Mouse (Mus musculus) heart, postnatal 14 days (tissue): ENCODE measurements at regions not wholly inside any gene's neighbourhood (a gene's known extent, or its start where the extent isn't known, plus 50 kb on each side); places are given as distances from the start of the nearest gene placed in this dataset.
A peak's percentile ranks its signal among the peaks of the same experiment; 100 is the strongest.

Source experiments
- DNase-seq, 2 experiments: peaks; one replicate each; pipeline ENCODE4 v3.0.0; 2021 to 2022
- intact Hi-C: fragments of 180-260 bp; cut with DNase I; formaldehyde crosslinking; loops from one replicate; pipeline ENCODE4 v1.15.1; 2025

- intact Hi-C loops, result no loop called here
- peak in 1 of 2 experiments; percentile 9 for DNase-seq
These were observed 81.7 kb downstream of the Slc35b3 start for GRCm38 (mm10) chr13:38878718-38879669.

GRCm38 (mm10) chr13:38875923-38876322 lies 84.8 kb downstream of the Slc35b3 start:
- intact Hi-C loops, result no loop called here
- no peak for DNase-seq

- intact Hi-C loops, result no loop called here
- no peak for DNase-seq
These were observed 96.7 kb downstream of the Slc35b3 start for GRCm38 (mm10) chr13:38864002-38864401.

- intact Hi-C loops, result no loop called here
These were observed 104.9 kb downstream of the Slc35b3 start for GRCm38 (mm10) chr13:38855742-38856141.

GRCm38 (mm10) chr13:38854986-38855385 lies 105.7 kb downstream of the Slc35b3 start:
- no peak for DNase-seq
- intact Hi-C loops, result loop anchor here (5.0 kb wide), 1 partner anchor 157 kb away; no protein-coding TSS in a partner anchor

More at GRCm38 (mm10) chr13:38855742-38856141, 104.9 kb downstream of the Slc35b3 start:
- no peak for DNase-seq

- intact Hi-C loops, result loop anchor here (5.0 kb wide), 1 partner anchor 159 kb away; no protein-coding TSS in a partner anchor
- no peak for DNase-seq
These were observed 107.8 kb downstream of the Slc35b3 start for GRCm38 (mm10) chr13:38852868-38853267.

- intact Hi-C loops, result loop anchor here (5.0 kb wide), 1 partner anchor 160 kb away; no protein-coding TSS in a partner anchor
- DNase-seq, result no peak
These were observed 108.9 kb downstream of the Slc35b3 start for GRCm38 (mm10) chr13:38851820-38852219.

GRCm38 (mm10) chr13:38838231-38838630 lies 122.4 kb downstream of the Slc35b3 start:
- intact Hi-C loops, result no loop called here
- no peak for DNase-seq

GRCm38 (mm10) chr13:38825649-38826048 lies 135.0 kb downstream of the Slc35b3 start:
- no peak for DNase-seq
- intact Hi-C loops, result no loop called here

- DNase-seq, result no peak
- intact Hi-C loops, result no loop called here
These were observed 141.1 kb downstream of the Slc35b3 start for GRCm38 (mm10) chr13:38819526-38819925.

GRCm38 (mm10) chr13:38818781-38819180 lies 141.9 kb downstream of the Slc35b3 start:
- no peak for DNase-seq
- intact Hi-C loops, result no loop called here

- intact Hi-C loops, result no loop called here
- no peak for DNase-seq
These were observed 144.4 kb downstream of the Slc35b3 start for GRCm38 (mm10) chr13:38816296-38816695.

GRCm38 (mm10) chr13:38815002-38815707 lies 145.5 kb downstream of the Slc35b3 start:
- DNase-seq, result no peak
- intact Hi-C loops, result no loop called here

- intact Hi-C loops, result no loop called here
- DNase-seq, result no peak
These were observed 139.7 kb upstream of the Eef1e1 start for GRCm38 (mm10) chr13:38798514-38798913.

- DNase-seq, result no peak
- intact Hi-C loops, result no loop called here
These were observed 134.6 kb upstream of the Eef1e1 start for GRCm38 (mm10) chr13:38793456-38793855.

GRCm38 (mm10) chr13:38780630-38781010 lies 121.8 kb upstream of the Eef1e1 start:
- intact Hi-C loops, result no loop called here
- no peak for DNase-seq

GRCm38 (mm10) chr13:38779984-38780629 lies 121.2 kb upstream of the Eef1e1 start:
- intact Hi-C loops, result no loop called here
- DNase-seq, result no peak

- no peak for DNase-seq
- intact Hi-C loops, result no loop called here
These were observed 117.7 kb upstream of the Eef1e1 start for GRCm38 (mm10) chr13:38776546-38776945.

- DNase-seq, result no peak
- intact Hi-C loops, result no loop called here
These were observed 114.1 kb upstream of the Eef1e1 start for GRCm38 (mm10) chr13:38772996-38773395.

- DNase-seq, result peak; percentile 11 to 28
- intact Hi-C loops, result loop anchor here (5.0 kb wide), 1 partner anchor 74 kb away; no protein-coding TSS in a partner anchor
These were observed 107.3 kb upstream of the Eef1e1 start for GRCm38 (mm10) chr13:38766133-38766532.

GRCm38 (mm10) chr13:38760261-38760660 lies 101.4 kb upstream of the Eef1e1 start:
- intact Hi-C loops, result no loop called here
- DNase-seq, result no peak
